Mouse (Mus musculus) neural tube, embryonic 12.5 days (tissue): ENCODE measurements at regions not wholly inside any gene's neighbourhood (a gene's known extent, or its start where the extent isn't known, plus 50 kb on each side); places are given as distances from the start of the nearest gene placed in this dataset.
"Not testable (repeated sequence)": the region's sequence is repeated elsewhere in the genome, so short reads cannot be mapped to it uniquely, and the experiment has no call there.

Source experiments
- ATAC-seq: fragments of 200-750 bp; cut with Nextera tagmentation; 2 replicates; pipeline ENCODE4 v1.8.0; 2017; ENCODE audit warnings: low read depth, mild to moderate bottlenecking, moderate TSS enrichment, moderate library complexity; ENCODE audit not compliant: low FRiP score
- H3K27ac ChIP-seq: fragments of 300-500 bp; sonication (generic); 2 replicates; pipeline ENCODE4 v1.5.1; 2016
- H3K27me3 ChIP-seq: fragments of 300-500 bp; sonication (generic); replicated peaks from 2 replicates; pipeline ENCODE4 v1.6.1; 2016; ENCODE audit warnings: mild to moderate bottlenecking
- H3K36me3 ChIP-seq: fragments of 300-500 bp; sonication (generic); 2 replicates; pipeline ENCODE4 v1.6.1; 2016; ENCODE audit warnings: mild to moderate bottlenecking
- H3K4me1 ChIP-seq: fragments of 300-500 bp; sonication (generic); 2 replicates; pipeline ENCODE4 v1.6.1; 2016
- H3K4me2 ChIP-seq: fragments of 300-500 bp; sonication (generic); replicated peaks from 2 replicates; pipeline ENCODE4 v1.6.1; 2016; ENCODE audit warnings: mild to moderate bottlenecking
- H3K4me3 ChIP-seq: fragments of 300-500 bp; sonication (generic); 2 replicates; pipeline ENCODE4 v1.5.1; 2016
- H3K9ac ChIP-seq: fragments of 300-500 bp; sonication (generic); 2 replicates; pipeline ENCODE4 v1.6.1; 2016; ENCODE audit warnings: mild to moderate bottlenecking
- H3K9me3 ChIP-seq: fragments of 300-500 bp; sonication (generic); 2 replicates; pipeline ENCODE4 v1.6.1; 2016; ENCODE audit warnings: mild to moderate bottlenecking
- WGBS: fragments of 180-500 bp; shearing (Covaris S2); methylation state at CpG from one replicate; pipeline ENCODE4 v1.1.7; 2016; 5-methylcytosine and 5-hydroxymethylcytosine counted together

DNA sequence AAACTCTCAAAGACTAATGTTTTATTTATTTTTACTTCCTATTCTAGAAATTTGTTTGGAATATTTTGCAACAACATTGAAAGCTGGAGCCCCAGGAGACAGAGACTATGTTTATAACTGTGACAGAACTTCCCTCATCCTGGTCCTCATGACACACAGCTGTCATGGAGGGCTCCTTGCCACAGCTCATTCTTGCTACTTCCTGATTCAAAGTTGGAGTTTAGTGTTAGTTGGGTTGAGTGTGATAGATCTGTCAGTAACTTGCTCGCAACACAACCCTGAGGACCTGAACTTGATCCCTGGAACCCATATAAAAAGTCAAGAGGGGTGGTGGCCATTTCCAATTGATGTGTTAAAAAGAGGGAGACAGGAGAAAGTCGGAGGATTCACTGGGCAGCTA lies 328.3 kb upstream of the Nox3 start:
- Histone ChIP-seq H3K27ac (no peak overlapping the region), H3K27me3 (no peaks in the 10 kb centered on the region), H3K4me1 (no peaks in the 10 kb centered on the region), H3K4me3 (no peak overlapping the region), H3K9ac (no peak overlapping the region), H3K36me3 (no peaks in the 10 kb centered on the region), H3K4me2 (no peak overlapping the region), H3K9me3 (no peaks in the 10 kb centered on the region)
- ATAC-seq = no peak
- WGBS = 81% methylated on average over 2 of the region's 2 CpGs

DNA sequence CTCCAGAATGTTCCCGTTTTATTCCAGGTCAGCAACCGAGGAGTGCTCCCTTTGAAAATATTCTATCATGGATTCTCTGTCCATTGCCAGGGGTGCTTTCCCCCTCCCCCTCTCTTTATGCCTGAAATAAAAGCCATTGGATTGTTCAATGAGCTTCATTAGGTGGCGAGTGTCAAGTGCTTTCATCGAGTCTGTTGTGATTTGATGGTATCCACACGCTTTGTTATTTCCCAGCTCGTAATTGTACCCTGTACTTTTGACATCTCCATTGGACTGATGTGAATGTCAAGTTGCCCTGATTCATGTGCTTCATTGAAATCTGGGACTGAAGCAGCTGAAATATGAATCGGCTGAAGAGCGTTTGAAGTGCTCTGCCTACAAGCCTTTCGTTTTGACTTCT lies 333.1 kb upstream of the Nox3 start:
- WGBS = 63% methylated on average over 9 of the region's 9 CpGs
- no peak overlapping the region for H3K4me3 ChIP-seq
- H3K27me3 ChIP-seq = no peaks in the 10 kb centered on the region
- H3K9me3 ChIP-seq = no peaks in the 10 kb centered on the region
- H3K9ac ChIP-seq = no peak overlapping the region
- no peak overlapping the region for H3K4me2 ChIP-seq
- H3K36me3 ChIP-seq = no peaks in the 10 kb centered on the region
- H3K4me1 ChIP-seq = no peaks in the 10 kb centered on the region
- no peak for ATAC-seq
- no peak overlapping the region for H3K27ac ChIP-seq

DNA sequence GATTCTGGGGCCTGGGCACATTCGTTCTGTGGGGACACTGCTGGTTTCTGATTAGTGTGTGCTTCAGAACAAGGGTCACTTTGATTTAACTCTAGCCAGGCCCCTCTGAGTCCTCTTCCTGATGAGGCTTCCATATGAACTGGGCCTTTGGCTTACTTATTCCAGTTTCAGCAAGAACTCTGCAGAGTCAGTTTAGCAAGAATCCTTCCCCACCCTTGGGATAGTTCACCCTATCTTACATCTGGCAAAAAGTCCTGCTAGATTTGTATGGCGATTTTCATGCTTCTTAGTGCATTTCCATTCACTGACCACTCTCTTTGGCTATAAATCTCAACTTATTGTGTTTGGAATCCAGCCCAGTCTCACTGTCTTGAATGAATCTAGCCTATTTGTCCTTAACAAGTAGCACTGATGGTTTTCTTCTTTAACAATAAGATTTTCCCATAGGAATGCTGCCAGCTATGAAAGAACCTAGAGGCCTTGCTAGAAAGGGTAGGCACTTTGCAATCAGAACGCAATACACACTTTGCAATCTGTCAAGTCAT lies 338.8 kb upstream of the Nox3 start:
- H3K4me2 ChIP-seq = no peak overlapping the region

DNA sequence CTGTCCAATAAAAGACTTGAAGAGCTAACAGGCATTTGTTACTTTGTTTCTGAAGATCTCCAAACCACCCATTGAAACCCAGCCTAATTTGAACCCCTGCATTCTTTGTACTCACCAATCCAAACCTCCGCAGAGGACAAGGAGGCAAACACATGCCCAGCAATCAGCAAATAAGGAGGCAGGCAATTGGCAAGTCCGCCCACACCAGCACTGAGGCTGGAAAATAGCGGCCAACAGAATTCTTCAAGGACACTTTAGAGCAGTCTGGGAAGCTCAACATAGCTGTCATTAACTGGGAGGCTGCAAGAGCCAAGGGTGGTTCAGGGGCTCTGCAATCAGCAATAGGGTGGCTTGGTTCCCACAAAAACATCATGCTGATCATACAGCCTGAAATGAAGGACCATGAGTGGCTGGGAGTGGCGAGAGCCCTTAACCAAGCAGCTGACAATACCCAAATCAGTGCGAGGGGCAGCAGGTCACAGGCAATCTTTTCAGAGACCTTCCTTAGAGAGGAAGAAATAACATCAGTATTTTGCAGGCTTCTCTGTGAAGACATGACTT lies 344.1 kb upstream of the Nox3 start:
- WGBS = 9% methylated on average over 5 of the region's 5 CpGs
- peak; percentile 66 for ATAC-seq
- no peak overlapping the region for H3K9ac ChIP-seq
- H3K4me1 ChIP-seq = peaks cover 13% of the 10 kb centered on the region
- peak overlapping the region; percentile 21; the same call in 1 of the 2 replicates for H3K4me2 ChIP-seq
- no peaks in the 10 kb centered on the region for H3K36me3 ChIP-seq
- H3K9me3 ChIP-seq = no peaks in the 10 kb centered on the region
- H3K4me3 ChIP-seq = no peak overlapping the region
- no peaks in the 10 kb centered on the region for H3K27me3 ChIP-seq
- H3K27ac ChIP-seq = no peak overlapping the region

More for the DNA sequence above, 338.8 kb upstream of the Nox3 start:
- peak; percentile 41; the same call in 1 of the 2 replicates for ATAC-seq
- Histone ChIP-seq H3K4me1 (peaks cover 7% of the 10 kb centered on the region), H3K4me3 (no peak overlapping the region), H3K27ac (no peak overlapping the region), H3K36me3 (no peaks in the 10 kb centered on the region), H3K9ac (no peak overlapping the region), H3K27me3 (no peaks in the 10 kb centered on the region), H3K9me3 (no peaks in the 10 kb centered on the region)
- 16% methylated on average over 3 of the region's 3 CpGs for WGBS

DNA sequence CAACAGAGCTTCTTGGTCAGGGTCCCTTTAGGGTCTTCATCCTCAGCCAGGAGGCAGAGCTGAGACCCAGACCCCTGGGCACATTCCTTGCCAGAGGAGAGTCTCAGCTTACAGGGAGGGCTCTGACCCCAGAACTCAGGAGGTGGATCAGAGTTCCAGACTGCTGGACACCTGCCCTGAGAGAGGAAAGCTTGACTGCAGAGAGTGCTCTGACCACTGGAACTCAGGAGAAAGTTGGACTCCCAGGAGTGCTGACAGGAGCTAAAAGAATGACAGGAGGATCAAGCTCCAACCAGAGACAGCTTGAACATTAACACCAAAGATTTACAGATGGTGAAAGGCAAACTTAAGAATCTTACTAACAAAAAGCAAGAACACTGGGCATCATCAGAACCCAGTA lies 364.1 kb upstream of the Nox3 start:
- H3K4me1 ChIP-seq, H3K9ac ChIP-seq, ATAC-seq, H3K27ac ChIP-seq, H3K4me3 ChIP-seq, H3K4me2 ChIP-seq, H3K36me3 ChIP-seq, H3K27me3 ChIP-seq, H3K9me3 ChIP-seq: not testable (repeated sequence)

DNA sequence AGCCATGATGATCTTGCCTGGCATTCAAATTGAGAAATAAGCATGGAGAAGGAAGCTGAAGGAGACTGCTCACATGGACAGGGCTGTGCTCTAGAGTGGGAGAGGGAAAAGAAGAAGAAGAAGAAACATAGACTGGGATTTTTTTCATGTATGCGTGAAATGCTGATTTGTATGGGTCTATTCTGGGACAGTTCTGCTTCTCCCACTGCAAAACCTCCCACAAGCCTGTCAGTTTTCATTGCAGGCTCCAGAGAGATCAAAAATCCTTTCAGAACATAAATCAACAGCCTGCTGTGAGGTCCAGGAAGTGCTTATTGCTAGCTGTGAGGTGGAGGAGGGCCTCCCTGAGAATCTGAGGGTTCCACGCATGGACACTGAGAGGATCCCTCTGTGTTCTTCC lies 377.3 kb upstream of the Nox3 start:
- no peaks in the 10 kb centered on the region for H3K4me1 ChIP-seq
- 62% methylated on average over 2 of the region's 2 CpGs for WGBS
- no peaks in the 10 kb centered on the region for H3K9me3 ChIP-seq
- no peak overlapping the region for H3K4me3 ChIP-seq
- no peaks in the 10 kb centered on the region for H3K36me3 ChIP-seq
- H3K4me2 ChIP-seq = no peak overlapping the region
- no peaks in the 10 kb centered on the region for H3K27me3 ChIP-seq
- no peak overlapping the region for H3K27ac ChIP-seq
- H3K9ac ChIP-seq = no peak overlapping the region
- no peak for ATAC-seq

DNA sequence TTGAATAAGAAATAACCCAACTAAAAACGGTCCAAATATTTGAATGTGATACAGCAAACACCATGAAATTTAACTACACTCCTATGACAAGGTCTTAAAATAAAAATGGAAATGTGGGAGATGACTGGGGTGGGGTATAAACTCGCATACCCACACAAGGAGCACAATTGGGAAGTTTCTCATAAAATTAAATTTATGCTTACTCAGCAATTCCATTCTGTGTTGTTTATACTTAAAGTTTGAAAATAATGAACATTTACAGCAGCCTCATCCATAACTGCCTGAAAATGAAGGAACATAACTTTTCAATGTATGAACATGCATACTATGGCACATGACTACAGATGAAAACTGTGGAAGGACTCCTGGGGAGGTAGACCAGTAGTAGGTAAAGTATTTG lies 384.5 kb upstream of the Nox3 start:
- H3K4me1 ChIP-seq = no peaks in the 10 kb centered on the region
- H3K27ac ChIP-seq = no peak overlapping the region
- no peaks in the 10 kb centered on the region for H3K27me3 ChIP-seq
- H3K9ac ChIP-seq = no peak overlapping the region
- no peaks in the 10 kb centered on the region for H3K9me3 ChIP-seq
- no peak overlapping the region for H3K4me2 ChIP-seq
- 81% methylated on average over 2 of the region's 2 CpGs for WGBS
- ATAC-seq = no peak
- no peaks in the 10 kb centered on the region for H3K36me3 ChIP-seq
- no peak overlapping the region for H3K4me3 ChIP-seq

DNA sequence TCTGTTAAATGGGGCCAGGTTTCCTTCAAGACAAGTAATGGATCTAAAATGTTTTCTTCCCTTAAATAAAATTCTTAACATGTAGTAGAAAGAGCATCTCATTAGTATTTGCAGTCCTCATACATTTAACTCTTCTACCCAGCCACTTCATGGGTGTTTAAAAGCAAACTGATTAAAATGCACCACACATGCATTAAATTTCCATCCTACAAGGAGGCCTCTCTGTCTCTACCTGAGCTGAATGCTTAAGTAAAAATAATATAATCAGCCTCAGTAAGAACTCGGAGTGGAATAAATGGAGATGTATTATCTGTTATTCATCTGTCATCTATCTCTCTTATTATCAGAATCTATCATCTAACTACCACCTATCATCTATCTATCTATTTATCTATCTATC lies 398.6 kb upstream of the Nox3 start:
- Histone ChIP-seq H3K9me3 (no peaks in the 10 kb centered on the region), H3K4me1 (no peaks in the 10 kb centered on the region), H3K27me3 (no peaks in the 10 kb centered on the region), H3K4me3 (no peak overlapping the region), H3K36me3 (no peaks in the 10 kb centered on the region), H3K27ac (no peak overlapping the region), H3K9ac (no peak overlapping the region), H3K4me2 (no peak overlapping the region)
- no peak for ATAC-seq
- 65% methylated on average over 1 of the region's 1 CpGs for WGBS

DNA sequence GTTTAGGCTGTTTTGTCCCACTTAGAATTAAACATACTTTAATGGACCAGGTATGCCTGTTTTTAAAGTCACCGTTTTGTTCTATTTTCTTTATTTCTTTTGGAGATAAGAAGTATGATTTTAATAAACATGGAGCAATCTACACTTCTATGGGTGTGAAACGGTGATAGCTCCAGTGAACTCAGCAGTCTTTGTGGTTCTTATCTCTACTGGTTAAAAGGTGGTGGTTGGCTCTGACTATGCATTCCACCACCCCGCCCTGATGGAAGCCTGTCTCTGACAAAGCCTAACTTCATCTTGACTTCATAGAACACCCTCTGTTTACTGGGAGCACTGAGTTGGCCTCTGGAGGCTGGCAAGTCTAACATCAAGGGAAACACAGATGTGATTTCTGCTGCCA lies 407.3 kb upstream of the Nox3 start:
- 83% methylated on average over 3 of the region's 3 CpGs for WGBS
- Histone ChIP-seq H3K9me3 (no peaks in the 10 kb centered on the region), H3K36me3 (no peaks in the 10 kb centered on the region), H3K4me3 (no peak overlapping the region), H3K27ac (no peak overlapping the region), H3K27me3 (no peaks in the 10 kb centered on the region), H3K4me1 (no peaks in the 10 kb centered on the region), H3K9ac (no peak overlapping the region), H3K4me2 (no peak overlapping the region)
- no peak for ATAC-seq

DNA sequence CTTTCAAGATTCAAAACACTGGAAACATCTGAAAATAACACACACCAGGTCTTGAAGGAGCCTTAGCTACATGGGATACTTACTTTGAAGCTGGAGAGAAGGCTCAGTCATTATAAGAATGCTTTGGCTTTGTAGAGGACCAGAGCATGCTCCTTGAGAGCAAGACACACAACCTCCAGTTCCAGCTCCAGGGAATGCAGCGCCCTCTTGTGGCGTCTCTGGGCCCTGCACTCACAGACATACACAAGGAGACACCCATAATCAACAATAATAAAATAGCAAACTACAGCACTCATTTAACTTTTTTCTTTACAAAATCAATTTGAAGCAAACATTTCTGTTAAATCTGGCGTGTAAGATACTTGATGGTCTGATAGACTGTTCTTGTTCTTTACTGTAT lies 413.2 kb upstream of the Nox3 start:
- H3K4me1 ChIP-seq = no peaks in the 10 kb centered on the region
- H3K9me3 ChIP-seq = no peaks in the 10 kb centered on the region
- no peaks in the 10 kb centered on the region for H3K27me3 ChIP-seq
- 49% methylated on average over 3 of the region's 3 CpGs for WGBS
- no peak overlapping the region for H3K27ac ChIP-seq
- H3K36me3 ChIP-seq = no peaks in the 10 kb centered on the region
- H3K9ac ChIP-seq = no peak overlapping the region
- no peak for ATAC-seq
- no peak overlapping the region for H3K4me2 ChIP-seq
- no peak overlapping the region for H3K4me3 ChIP-seq

DNA sequence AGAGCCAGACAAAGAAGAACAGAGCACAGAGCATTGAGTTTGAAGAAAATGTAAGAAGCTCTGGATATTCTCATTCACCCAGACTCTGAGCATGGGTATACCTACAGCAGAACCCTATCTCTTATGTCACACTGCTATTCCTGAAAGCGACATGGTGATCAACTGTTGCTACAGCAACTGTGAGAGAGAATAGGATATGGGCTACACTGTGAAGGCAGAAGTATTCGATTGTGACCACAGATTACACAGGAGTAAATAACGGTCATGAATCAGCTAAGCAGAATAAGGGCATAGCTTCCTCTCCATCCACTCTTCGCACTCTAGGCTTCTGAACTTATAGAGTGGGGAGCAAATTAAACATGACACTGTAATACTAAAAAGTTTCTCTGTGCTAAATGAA lies 417.0 kb upstream of the Nox3 start:
- Histone ChIP-seq H3K27me3 (no peaks in the 10 kb centered on the region), H3K9me3 (no peaks in the 10 kb centered on the region), H3K9ac (no peak overlapping the region), H3K4me3 (no peak overlapping the region), H3K4me1 (no peaks in the 10 kb centered on the region), H3K36me3 (no peaks in the 10 kb centered on the region), H3K27ac (no peak overlapping the region), H3K4me2 (no peak overlapping the region)
- no peak for ATAC-seq
- 80% methylated on average over 4 of the region's 4 CpGs for WGBS

DNA sequence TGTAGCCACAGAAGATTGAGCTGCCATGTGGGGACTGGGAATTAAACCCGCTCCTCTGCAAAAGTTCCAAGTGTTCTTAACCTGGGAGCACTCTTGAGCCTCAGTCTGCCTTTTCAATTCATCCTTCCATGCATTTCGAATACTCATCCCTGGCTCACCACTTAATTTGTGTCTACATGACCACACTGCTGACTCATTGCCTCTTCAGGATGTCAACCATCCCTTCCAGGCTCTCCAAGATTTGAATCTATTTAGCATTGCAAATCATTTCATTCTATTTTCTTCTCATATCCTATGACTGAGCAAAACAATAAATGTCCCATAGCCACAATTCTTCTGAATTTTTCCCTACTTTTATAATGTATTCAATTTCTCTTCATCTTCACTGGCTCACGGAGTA lies 420.4 kb upstream of the Nox3 start:
- no peak overlapping the region for H3K27ac ChIP-seq
- no peak overlapping the region for H3K4me2 ChIP-seq
- no peak overlapping the region for H3K9ac ChIP-seq
- H3K27me3 ChIP-seq = no peaks in the 10 kb centered on the region
- no peak overlapping the region for H3K4me3 ChIP-seq
- H3K9me3 ChIP-seq = no peaks in the 10 kb centered on the region
- no peaks in the 10 kb centered on the region for H3K4me1 ChIP-seq
- WGBS = 85% methylated on average over 3 of the region's 3 CpGs
- H3K36me3 ChIP-seq = no peaks in the 10 kb centered on the region
- ATAC-seq = no peak

DNA sequence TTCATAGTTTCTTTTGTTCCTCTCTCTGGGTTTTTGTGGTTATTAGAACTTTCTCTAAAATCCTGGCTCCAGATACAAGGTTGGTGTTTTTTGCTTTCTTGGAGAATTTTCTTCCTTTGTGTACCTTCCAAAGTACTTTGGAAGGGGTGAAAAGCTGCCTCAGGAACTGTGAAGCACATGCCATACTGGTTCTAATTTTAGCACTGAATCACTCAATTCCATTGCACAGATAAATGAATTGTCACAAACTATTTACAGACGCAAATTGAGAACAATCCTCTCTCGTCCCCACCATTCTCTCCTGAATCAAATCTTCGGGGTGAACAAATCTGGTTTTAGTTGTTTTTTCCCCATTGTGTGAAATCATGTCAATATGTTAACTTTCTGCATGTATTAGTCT lies 437.6 kb upstream of the Nox3 start:
- H3K4me1 ChIP-seq = no peaks in the 10 kb centered on the region
- H3K4me3 ChIP-seq = no peak overlapping the region
- H3K9ac ChIP-seq = no peak overlapping the region
- H3K27me3 ChIP-seq = no peaks in the 10 kb centered on the region
- no peak overlapping the region for H3K27ac ChIP-seq
- WGBS = 67% methylated on average over 3 of the region's 3 CpGs
- no peak overlapping the region for H3K4me2 ChIP-seq
- H3K9me3 ChIP-seq = no peaks in the 10 kb centered on the region
- no peaks in the 10 kb centered on the region for H3K36me3 ChIP-seq
- no peak for ATAC-seq
